Mouse (Mus musculus) inflammation-experienced regulatory T-cells, adult 16 weeks (primary cell): ENCODE data around the gene Itgb1. TPM values are rescaled to one million over a fixed set of nuclear protein-coding genes. Genes with fewer than 3 reads are reported as not detected.

Experiments
- polyA plus RNA-seq: library from polyadenylated mRNA; unstranded; fragments of 100-300 nt; shearing (Covaris generic); gene quantifications from one replicate; pipeline ENCODE4 v1.2.1, GENCODE M21; 2017

Gene Itgb1
- polyA plus RNA-seq, result 231 TPM

GRCm38 (mm10) chr8:128685507-128686428 is at the start of gene Itgb1:
Gene Itgb1 (plus strand): TSS chr8:128685654.

Other genes with a start within 250 kb of the Itgb1 start
- not detected for gene Gm3952, start 113.0 kb downstream of the Itgb1 start, polyA plus RNA-seq